31 mouse cellular contexts compared by ENCODE assay signal in genomic region chr3:101509707-101510544, GRCm38 (mm10).
A peak's percentile ranks its signal among the peaks of the same experiment; 100 is the strongest.
DNase-seq lines count a peak whose midpoint lies in the region; ATAC-seq and TF ChIP-seq lines count a peak whose summit lies in the region.
"Had no signal": no experiment of that assay in that cellular context is flagged by ENCODE, and none has a peak within 500 bp of the region (broad histone marks: within the 10 kb centered on the region; RNA-seq: fewer than 3 reads in every experiment).

No protein-coding gene starts in this region.

- intact Hi-C loops in heart, postnatal 10 days (cut with DNase I), result loop anchor here (2.0 to 5.0 kb wide), 2 partner anchors 19 to 197 kb away; no protein-coding TSS in a partner anchor

- no peaks in the 10 kb centered on the region for H3K36me3 ChIP-seq in heart, embryonic 15.5 days
- H3K36me3 ChIP-seq in kidney, embryonic 15.5 days, result no peaks in the 10 kb centered on the region
- H3K36me3 ChIP-seq in liver, adult 2 months (ENCODE audit: control insufficient read depth, insufficient read depth, low read length), result no peaks in the 10 kb centered on the region
- H3K36me3 ChIP-seq: forebrain, embryonic 10.5 days; forebrain, embryonic 15.5 days; midbrain, embryonic 13.5 days had no signal

- peaks cover 42% of the 10 kb centered on the region for H3K4me1 ChIP-seq in heart, embryonic 15.5 days (replicated peaks)
- peaks cover 54% of the 10 kb centered on the region for H3K4me1 ChIP-seq in kidney, embryonic 15.5 days
- H3K4me1 ChIP-seq in liver, adult 2 months (ENCODE audit: control insufficient read depth, insufficient read depth, low read length), result peaks cover 29% of the 10 kb centered on the region

- no peak overlapping the region for H3K9ac ChIP-seq in heart, embryonic 15.5 days
- H3K9ac ChIP-seq in kidney, embryonic 15.5 days, result no peak overlapping the region
- peak overlapping the region; percentile 46 for H3K9ac ChIP-seq in liver, adult 2 months (ENCODE audit: low read depth, low read length)
- H3K9ac ChIP-seq: forebrain, embryonic 15.5 days; hindbrain, embryonic 14.5 days; liver, embryonic 14.5 days; midbrain, embryonic 13.5 days had no signal

- no peak overlapping the region for H3K4me2 ChIP-seq in heart, embryonic 15.5 days
- H3K4me2 ChIP-seq in kidney, embryonic 15.5 days, result no peak overlapping the region
- H3K4me2 ChIP-seq: forebrain, embryonic 15.5 days; hindbrain, embryonic 14.5 days; midbrain, embryonic 13.5 days had no signal

- TF ChIP-seq CTCF in liver, adult 2 months (IDR thresholded peaks at IDR 0.05; ENCODE audit: low read depth, low read length), result no peak

- H3K27me3 ChIP-seq in heart, embryonic 15.5 days, result no peaks in the 10 kb centered on the region
- no peaks in the 10 kb centered on the region for H3K27me3 ChIP-seq in kidney, embryonic 15.5 days
- H3K27me3 ChIP-seq in liver, adult 2 months (ENCODE audit: control insufficient read depth, insufficient read depth, low read length), result no peaks in the 10 kb centered on the region
- H3K27me3 ChIP-seq: CH12.LX; forebrain, embryonic 15.5 days; midbrain, embryonic 13.5 days had no signal

- H3K27ac ChIP-seq in heart, embryonic 15.5 days, result peak overlapping the region; percentile 36; the same call in 1 of the 2 replicates
- 0 out of 2 replicates have a peak overlapping the region, but pooled peaks have one; percentile 2 for H3K27ac ChIP-seq in kidney, embryonic 15.5 days
- peak overlapping the region; percentile 41 for H3K27ac ChIP-seq in liver, adult 2 months (replicated peaks; ENCODE audit: insufficient read depth, low read depth, low read length)
- H3K27ac ChIP-seq: forebrain, embryonic 10.5 days; forebrain, embryonic 15.5 days; heart, adult 2 months; hindbrain, embryonic 14.5 days; layer of hippocampus, adult 2 months; left cerebral cortex, adult 2 months; liver, embryonic 14.5 days; macrophage; midbrain, embryonic 13.5 days had no signal

- no peaks in the 10 kb centered on the region for H3K9me3 ChIP-seq in heart, embryonic 15.5 days (replicated peaks)
- no peaks in the 10 kb centered on the region for H3K9me3 ChIP-seq in kidney, embryonic 15.5 days (replicated peaks)
- H3K9me3 ChIP-seq: forebrain, embryonic 15.5 days had no signal

- DNase-seq in adrenal gland, postnatal 14 days, result peak; percentile 25
- no peak for DNase-seq in adrenal gland, postnatal 25 days
- DNase-seq in heart, postnatal 10 days, result no peak
- no peak for DNase-seq in kidney, postnatal 4 days
- DNase-seq in liver, adult 2 months (ENCODE audit: extremely low read depth, low read depth, low spot score), result peak; percentile 56
- no peak for DNase-seq in liver
- DNase-seq: adrenal gland, adult 2 months; cerebellum, adult 8-10 months; cerebellum, postnatal 25 days; gastrocnemius, postnatal 25 days; heart, adult 2 months; heart, postnatal 4 days; kidney, adult 18-20 months; lung, adult 2 months; lung, postnatal 10 days; retina, postnatal 1 day; right cerebral cortex, postnatal 25 days; thymus, postnatal 14 days had no signal

- ATAC-seq in heart, embryonic 15.5 days (replicated peaks; ENCODE audit: insufficient number of reproducible peaks, insufficient read depth, low FRiP score, low read depth), result no peak
- no peak for ATAC-seq in kidney, embryonic 15.5 days (replicated peaks; ENCODE audit: low FRiP score)
- ATAC-seq: activated CD4-positive, CD25-positive, alpha-beta regulatory T cell, adult 4 months; forebrain, embryonic 15.5 days; inflammation-experienced regulatory T-cells, adult 6 months; midbrain, embryonic 13.5 days had no signal

- 81% methylated on average over 10 of the region's 10 CpGs for WGBS in heart, embryonic 15.5 days
- WGBS in kidney, embryonic 15.5 days, result 72% methylated on average over 10 of the region's 10 CpGs
- WGBS in liver, adult 2 months, result 38% methylated on average over 10 of the region's 10 CpGs

- no peaks in the 10 kb centered on the region; the same call in 1 of the 2 replicates for H3K79me2 ChIP-seq in liver, adult 2 months (ENCODE audit: control insufficient read depth, insufficient read depth, low read length)

- no peak overlapping the region for H3K4me3 ChIP-seq in heart, embryonic 15.5 days
- H3K4me3 ChIP-seq in kidney, embryonic 15.5 days (replicated peaks), result no peak overlapping the region
- H3K4me3 ChIP-seq in liver, adult 2 months (ENCODE audit: insufficient read depth, low read depth, low read length), result no peak overlapping the region
- H3K4me3 ChIP-seq: forebrain, embryonic 10.5 days; forebrain, embryonic 15.5 days; heart, adult 2 months; layer of hippocampus, adult 2 months; left cerebral cortex, adult 2 months; midbrain, embryonic 13.5 days had no signal

- no peak for TF ChIP-seq POLR2A in liver, adult 2 months (IDR thresholded peaks at IDR 0.05; ENCODE audit: extremely low read depth, insufficient read depth, low read length)

Comparison
In these comparisons a context has a peak if more than half of its experiments do, and no peak if none do; other contexts are left out.
1. DNase-seq: peak in adrenal gland, postnatal 14 days (single experiment) and liver, adult 2 months (single experiment); none in adrenal gland, postnatal 25 days (single experiment), heart, postnatal 10 days (0 of 2), kidney, postnatal 4 days (0 of 2) and liver (single experiment).
2. Peak in every context shown above with its lines, with median percentiles within 50 percentile points of each other: H3K27ac ChIP-seq.